Mouse (Mus musculus) 3134 (cell line): ENCODE measurements around the gene Gm17660.

Source experiments
- DNase-seq: peaks from one replicate; pipeline ENCODE4 v3.0.0-alpha.2; 2011; ENCODE audit warnings: low spot score; ENCODE audit not compliant: insufficient read length; ENCODE audit errors: extremely low read depth

The Gm17660 gene

DNA sequence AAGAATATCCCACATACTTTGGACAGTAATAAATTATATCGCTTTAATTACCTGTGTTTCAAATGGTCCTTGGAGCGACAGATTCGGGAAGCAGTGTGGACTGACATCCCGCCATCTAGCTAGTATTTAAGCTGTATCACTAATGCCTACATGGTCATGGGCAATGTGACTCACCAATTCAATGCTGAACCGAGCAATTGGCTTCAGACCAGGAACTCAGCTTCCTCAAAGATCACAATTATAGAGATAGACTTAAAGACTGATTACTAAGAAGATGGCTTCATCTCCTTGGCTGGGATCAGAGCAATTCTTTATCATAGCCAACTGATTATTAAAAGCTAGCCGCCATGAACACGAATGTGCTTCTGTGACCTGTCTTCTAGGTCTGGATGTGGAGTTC is at the start of gene Gm17660:
Gene Gm17660 (minus strand): TSS at position 101 of the 400 bp plus-strand sequence.
- no peak for DNase-seq

DNA sequence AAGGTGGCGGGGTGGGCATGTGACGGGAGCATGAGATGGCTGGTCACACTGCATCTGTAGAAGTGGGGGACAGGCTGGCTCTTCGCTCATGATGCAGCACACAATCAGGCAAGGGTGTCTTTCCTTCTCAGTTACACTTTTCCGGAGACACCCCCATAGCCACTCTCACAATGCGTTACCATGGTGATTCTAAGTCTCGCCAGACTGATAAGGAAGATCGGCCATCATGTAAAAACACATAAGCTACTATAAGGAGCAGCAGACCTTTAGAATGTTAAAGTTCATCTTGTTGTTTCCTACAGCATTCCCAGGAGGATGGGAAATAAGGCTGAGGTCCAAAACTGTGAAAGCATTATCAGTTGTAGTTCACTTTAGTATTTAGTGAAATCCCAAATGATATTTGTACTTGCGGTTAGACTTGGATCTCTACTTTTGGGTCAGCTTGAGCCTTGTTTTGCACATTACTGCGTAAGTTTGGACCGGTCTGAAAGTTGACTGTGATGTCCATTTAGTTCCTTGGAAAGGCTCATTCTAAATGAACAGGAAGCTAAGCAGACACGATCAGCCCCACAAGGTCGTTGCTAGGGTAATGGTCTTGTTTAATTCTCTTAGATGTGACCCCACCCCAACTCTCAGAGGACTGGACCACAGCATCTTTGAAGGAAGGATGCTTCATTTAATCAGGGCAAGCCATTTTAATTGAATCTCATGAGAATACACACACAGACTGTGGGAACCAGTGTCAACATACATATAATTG is 49.3 kb upstream of the Gm17660 start:
- no peak for DNase-seq

GRCm38 (mm10) chr5:104124016-104124658 is 46.7 kb upstream of the Gm17660 start:
- no peak for DNase-seq

- DNase-seq = no peak
Observed at GRCm38 (mm10) chr5:104115890-104116289, 38.5 kb upstream of the Gm17660 start.

DNA sequence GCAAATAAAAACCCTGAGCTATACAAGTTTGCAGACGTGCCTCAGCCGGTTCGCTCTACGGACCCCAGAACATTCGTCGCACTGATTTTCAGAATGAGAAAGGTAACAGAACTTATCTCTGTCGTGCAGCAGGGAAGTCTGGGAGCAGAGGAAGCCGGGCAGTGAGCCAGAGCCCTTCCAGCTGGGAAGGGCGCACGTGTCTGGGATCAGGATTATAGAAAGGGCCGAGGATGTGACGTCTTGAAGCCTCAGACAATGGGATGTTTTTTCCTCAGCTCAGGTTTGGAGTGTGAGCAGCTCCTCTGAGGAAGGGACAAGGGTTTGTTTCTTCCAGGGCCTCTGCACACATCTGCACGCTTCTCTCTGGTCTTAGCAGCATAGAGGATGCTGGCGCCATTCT is 37.7 kb upstream of the Gm17660 start:
- DNase-seq = no peak

- peak; percentile 16 for DNase-seq
Observed at GRCm38 (mm10) chr5:104113491-104114172, 36.2 kb upstream of the Gm17660 start, which contains the start of gene Sparcl1. Gene Sparcl1 (minus strand): TSS chr5:104113733.

GRCm38 (mm10) chr5:104112511-104112910 is 35.1 kb upstream of the Gm17660 start:
- DNase-seq = no peak

- no peak for DNase-seq
Observed at GRCm38 (mm10) chr5:104112016-104112415, 34.6 kb upstream of the Gm17660 start.

- DNase-seq = no peak
Observed at GRCm38 (mm10) chr5:104110171-104110920, 32.9 kb upstream of the Gm17660 start.

GRCm38 (mm10) chr5:104109516-104109915 is 32.1 kb upstream of the Gm17660 start:
- DNase-seq = no peak

DNA sequence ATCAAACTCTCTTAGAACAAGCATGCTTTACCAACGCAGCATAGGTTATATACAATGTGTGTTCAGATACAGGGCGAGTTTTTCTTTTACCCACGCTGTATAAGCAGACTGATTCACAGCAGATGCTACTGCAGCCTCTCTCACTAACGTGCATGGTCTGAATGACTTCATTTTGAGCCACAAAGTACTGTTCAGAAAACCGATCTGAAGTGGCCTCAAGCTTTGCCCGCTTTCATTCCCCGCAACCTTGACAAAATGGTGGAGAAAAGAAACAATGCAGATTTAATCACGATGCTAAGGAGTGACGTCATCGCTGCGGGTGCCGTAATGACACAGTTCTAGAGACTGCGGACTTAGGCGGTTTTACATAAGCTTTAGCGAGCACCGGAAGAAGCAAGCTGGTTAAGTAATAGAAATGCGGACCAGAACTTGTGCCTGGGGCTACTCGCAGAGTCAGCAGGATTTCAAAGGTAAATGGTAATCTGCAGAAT is 31.5 kb upstream of the Gm17660 start:
- DNase-seq = no peak

- no peak for DNase-seq
Observed at GRCm38 (mm10) chr5:104108127-104108875, 30.9 kb upstream of the Gm17660 start.

- no peak for DNase-seq
Observed at GRCm38 (mm10) chr5:104104111-104104510, 26.7 kb upstream of the Gm17660 start.

DNA sequence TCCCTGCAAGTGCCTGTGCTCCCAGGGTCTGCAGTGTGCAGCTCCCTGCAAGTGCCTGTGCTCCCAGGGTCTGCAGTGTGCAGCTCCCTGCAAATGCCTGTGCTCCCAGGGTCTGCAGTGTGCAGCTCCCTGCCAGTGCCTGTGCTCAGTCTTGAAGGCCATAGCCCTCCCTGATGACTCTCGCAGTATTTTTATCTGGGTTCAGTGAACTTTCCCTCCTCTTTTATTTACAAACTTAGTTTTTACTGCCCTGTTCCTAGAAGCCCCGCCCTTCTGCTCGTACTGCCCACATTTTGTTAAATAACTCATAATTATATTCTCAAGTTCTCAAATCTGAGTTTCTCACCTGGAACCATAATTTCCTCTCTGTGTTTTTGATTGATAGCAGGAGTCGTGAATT is 25.8 kb upstream of the Gm17660 start:
- no peak for DNase-seq

DNA sequence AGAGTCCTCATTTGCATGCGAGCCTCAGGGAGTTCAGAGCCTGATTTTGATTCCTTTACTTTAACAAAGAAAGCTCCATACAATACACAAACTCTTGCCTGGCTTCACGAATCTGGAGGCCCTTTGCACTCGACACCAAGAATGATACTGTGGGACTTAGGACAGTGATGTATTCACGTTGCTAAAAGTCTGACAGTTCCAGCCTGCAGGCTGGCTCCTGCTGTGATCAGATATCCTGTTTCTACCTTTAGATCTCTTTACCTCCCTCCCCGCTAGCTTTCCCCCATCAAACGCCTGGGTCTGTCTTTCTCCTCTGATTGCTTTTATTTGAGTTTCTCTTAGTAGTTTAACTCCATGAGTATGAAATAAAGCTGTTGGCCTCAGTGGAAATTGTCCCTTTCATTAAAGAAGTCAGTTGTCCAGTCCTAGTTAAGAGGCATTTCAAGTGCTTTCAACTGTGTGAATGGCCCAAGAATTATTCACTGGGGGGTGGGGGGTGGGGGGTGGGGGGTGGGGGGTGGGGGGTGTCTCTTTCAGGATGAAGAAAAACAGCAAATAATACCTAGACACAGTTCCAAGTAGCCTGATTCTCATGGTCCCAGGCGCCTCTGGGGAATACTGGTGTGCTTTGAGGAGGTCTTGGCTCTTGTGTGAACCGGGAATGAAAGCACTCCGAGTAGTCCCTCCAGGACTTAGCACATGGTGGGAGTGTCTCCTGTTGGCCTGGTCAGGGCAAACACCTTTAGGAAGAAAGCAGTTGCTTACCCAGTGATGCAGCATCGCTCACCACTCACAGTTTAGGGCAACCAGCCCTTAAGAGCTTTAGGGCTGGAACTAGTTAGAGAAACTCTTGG is 24.5 kb upstream of the Gm17660 start:
- no peak for DNase-seq

DNA sequence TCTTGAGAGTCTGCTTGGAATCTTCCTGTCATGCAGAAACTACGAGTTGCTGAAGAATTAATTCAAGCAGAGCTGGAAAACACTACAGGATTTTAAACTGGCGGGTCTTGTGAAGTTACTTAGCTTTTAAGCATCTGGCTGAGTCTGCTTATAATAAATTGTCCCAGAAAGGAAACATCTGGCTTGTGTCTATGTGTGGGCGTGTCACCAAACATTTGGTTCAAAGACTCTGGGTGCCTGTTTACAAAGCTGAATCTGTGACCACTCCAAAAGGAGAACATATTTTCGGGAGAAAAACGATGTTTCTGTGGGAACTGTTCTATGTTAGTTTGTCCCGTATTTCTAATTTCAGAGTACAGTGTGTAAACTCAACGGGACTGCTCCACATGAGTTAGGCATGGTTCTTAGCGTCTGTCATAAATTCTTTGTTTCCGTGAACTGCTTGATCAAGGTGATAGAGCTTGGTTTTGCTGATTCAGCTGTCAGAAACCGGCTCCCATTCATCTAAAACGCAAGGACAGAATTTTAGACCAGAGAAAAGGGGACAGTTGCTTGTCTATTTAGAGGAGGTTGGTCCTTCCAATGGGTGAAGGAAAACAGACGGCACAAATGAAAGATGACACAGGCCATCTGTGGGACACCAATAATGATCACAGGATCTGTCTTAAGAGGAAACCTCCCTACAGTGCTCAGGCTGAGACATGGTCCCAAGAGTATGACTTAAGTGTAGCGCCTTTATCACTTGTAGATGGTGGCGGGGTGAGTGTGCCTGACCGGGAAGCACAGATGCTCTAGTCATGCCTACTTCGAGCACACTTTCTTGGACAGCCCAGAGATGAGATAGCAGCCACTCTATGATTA is 18.9 kb upstream of the Gm17660 start:
- DNase-seq = no peak

DNA sequence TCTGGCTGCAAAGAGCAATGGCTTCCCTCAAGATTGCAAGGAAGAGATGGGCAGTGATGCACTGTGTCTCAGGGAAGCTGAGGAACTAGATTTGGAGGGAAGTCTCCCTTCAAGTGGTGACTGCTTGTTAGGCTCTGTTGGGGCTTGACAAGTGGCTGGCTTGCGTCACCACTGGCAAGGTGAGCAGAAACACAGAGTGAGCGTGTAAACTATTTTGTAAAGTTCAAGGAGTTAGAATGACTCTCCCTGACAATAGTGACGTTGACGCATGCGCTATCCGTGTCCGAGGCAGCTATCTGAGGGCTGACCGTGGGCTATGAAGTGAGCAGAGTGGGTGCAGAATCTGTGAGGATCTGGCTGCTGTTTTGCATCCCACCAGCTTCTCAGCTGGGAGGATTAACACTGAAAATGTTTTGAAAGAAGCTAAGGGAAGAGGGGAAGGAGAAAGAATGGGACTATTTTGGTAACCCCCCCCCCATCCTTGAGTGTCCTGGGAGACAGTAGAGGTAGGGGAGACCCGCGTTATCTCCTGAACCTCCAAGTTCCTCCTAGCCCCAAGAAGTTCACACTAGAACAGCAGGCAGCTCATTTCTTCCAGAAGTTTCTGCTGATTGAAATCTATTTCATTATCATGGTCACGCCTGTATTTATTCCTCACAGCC is 18.1 kb upstream of the Gm17660 start:
- no peak for DNase-seq

- no peak for DNase-seq
Observed at GRCm38 (mm10) chr5:104089751-104090150, 12.3 kb upstream of the Gm17660 start.
